Mouse (Mus musculus): ENCODE data around the gene Fam160a1.

Fam160a1 gene

GRCm38 (mm10) chr3:85679312-85679933 is 137.7 kb downstream of the Fam160a1 start:
- 88% methylated on average over 8 of the region's 8 CpGs for WGBS

- 75% methylated on average over 3 of the region's 3 CpGs for WGBS
Observed at GRCm38 (mm10) chr3:85677952-85678351, 139.1 kb downstream of the Fam160a1 start.

GRCm38 (mm10) chr3:85677133-85677532 is 140.0 kb downstream of the Fam160a1 start:
- WGBS: 46% methylated on average over 8 of the region's 8 CpGs

- WGBS: 82% methylated on average over 6 of the region's 6 CpGs
Observed at GRCm38 (mm10) chr3:85669844-85670243, 147.2 kb downstream of the Fam160a1 start.

GRCm38 (mm10) chr3:85667683-85668082 is 149.4 kb downstream of the Fam160a1 start:
- WGBS: 58% methylated on average over 6 of the region's 6 CpGs

- 49% methylated on average over 12 of the region's 12 CpGs for WGBS
Observed at GRCm38 (mm10) chr3:85666736-85667135, 150.4 kb downstream of the Fam160a1 start.

GRCm38 (mm10) chr3:85666166-85666565 is 150.9 kb downstream of the Fam160a1 start:
- 68% methylated on average over 3 of the region's 3 CpGs for WGBS

GRCm38 (mm10) chr3:85664591-85665171 is 152.4 kb downstream of the Fam160a1 start:
- WGBS: 59% methylated on average over 10 of the region's 10 CpGs

- WGBS: 72% methylated on average over 5 of the region's 5 CpGs
Observed at GRCm38 (mm10) chr3:85663826-85664225, 153.3 kb downstream of the Fam160a1 start.

- WGBS: 41% methylated on average over 10 of the region's 10 CpGs
Observed at GRCm38 (mm10) chr3:85661926-85662813, 154.9 kb downstream of the Fam160a1 start.

- 73% methylated on average over 7 of the region's 7 CpGs for WGBS
Observed at GRCm38 (mm10) chr3:85659681-85660080, 157.4 kb downstream of the Fam160a1 start.

- WGBS: 94% methylated on average over 3 of the region's 3 CpGs
Observed at GRCm38 (mm10) chr3:85655538-85655937, 161.6 kb downstream of the Fam160a1 start.

GRCm38 (mm10) chr3:85652727-85653665 is 164.1 kb downstream of the Fam160a1 start:
- 62% methylated on average over 4 of the region's 4 CpGs for WGBS

- 88% methylated on average over 4 of the region's 4 CpGs for WGBS
Observed at GRCm38 (mm10) chr3:85649176-85649575, 167.9 kb downstream of the Fam160a1 start.

- WGBS: 90% methylated on average over 7 of the region's 7 CpGs
Observed at GRCm38 (mm10) chr3:85645517-85646004, 171.5 kb downstream of the Fam160a1 start.

- 90% methylated on average over 3 of the region's 3 CpGs for WGBS
Observed at GRCm38 (mm10) chr3:85644814-85645213, 172.3 kb downstream of the Fam160a1 start.

GRCm38 (mm10) chr3:85641751-85642150 is 175.3 kb downstream of the Fam160a1 start:
- WGBS: 54% methylated on average over 3 of the region's 3 CpGs

GRCm38 (mm10) chr3:85636716-85637447 is 180.2 kb downstream of the Fam160a1 start:
- 59% methylated on average over 5 of the region's 5 CpGs for WGBS

GRCm38 (mm10) chr3:85635591-85635990 is 181.5 kb downstream of the Fam160a1 start:
- 70% methylated on average over 2 of the region's 2 CpGs for WGBS

GRCm38 (mm10) chr3:85635126-85635419 is 182.0 kb downstream of the Fam160a1 start:
- WGBS: 72% methylated on average over 2 of the region's 2 CpGs

All from cerebral cortex, adult 2 months (tissue).